Mouse (Mus musculus) liver, embryonic 14 days (tissue): ENCODE measurements around the gene Notch3. TPM values are rescaled to one million over a fixed set of nuclear protein-coding genes. Genes with fewer than 3 reads are reported as not detected.

Source experiments
- polyA plus RNA-seq: library from polyadenylated mRNA; depleted of rRNA; stranded (reverse); fragments of >200 nt; gene quantifications from 2 replicates; pipeline ENCODE4 v1.2.3, GENCODE M21; 2012; rRNA removed

Gene Notch3
- polyA plus RNA-seq: 0.43 and 0.76 TPM in 2 replicates

DNA sequence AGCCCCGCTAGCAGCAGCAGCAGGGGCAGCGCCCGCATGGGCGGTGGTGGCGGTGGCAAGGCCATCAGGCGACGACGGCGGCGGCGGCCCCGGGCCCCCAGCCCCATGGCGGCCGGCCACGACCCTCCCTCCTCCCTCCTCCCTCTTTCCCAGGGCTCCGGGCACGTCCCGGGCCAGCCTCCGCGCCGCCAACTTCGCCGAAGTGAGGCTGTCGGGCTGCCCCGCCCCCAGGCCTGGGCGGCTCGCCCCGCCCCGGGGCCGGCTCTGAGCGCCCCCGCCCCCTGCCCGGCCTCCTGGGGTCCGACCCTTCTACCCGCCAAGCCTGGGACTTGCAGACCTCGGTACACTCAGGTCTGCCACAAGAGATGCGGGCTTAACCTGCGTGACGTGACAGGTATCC lies at the start of gene Notch3:
Gene Notch3, minus strand, starts transcription at position 166 of the 400 bp plus-strand sequence.

GRCm38 (mm10) chr17:32188863-32189636 lies 22.4 kb upstream of the Notch3 start, which contains the start of gene Ephx3:
Gene Ephx3, minus strand, starts transcription at chr17:32189549.

Other genes with a start within 250 kb of the Notch3 start
- 8.1 and 9.4 TPM in 2 replicates for gene Rrp1b, start 130.8 kb downstream of the Notch3 start, polyA plus RNA-seq
- gene Hsf2bp, start 130.5 kb downstream of the Notch3 start, polyA plus RNA-seq: 0.06 and 0.18 TPM in 2 replicates
- 0.03 and 0.09 TPM in 2 replicates for gene Ephx3, start 22.7 kb upstream of the Notch3 start, polyA plus RNA-seq
- 12.0 and 17.1 TPM in 2 replicates for gene Brd4, start 117.9 kb upstream of the Notch3 start, polyA plus RNA-seq
- 28.0 and 31.0 TPM in 2 replicates for gene Akap8, start 154.4 kb upstream of the Notch3 start, polyA plus RNA-seq
- gene Akap8l, start 183.8 kb upstream of the Notch3 start, polyA plus RNA-seq: 34.6 and 38.3 TPM in 2 replicates
- 7.7 and 9.7 TPM in 2 replicates for gene Wiz, start 222.6 kb upstream of the Notch3 start, polyA plus RNA-seq
- 1.6 and 2.1 TPM in 2 replicates for gene Rasal3, start 236.7 kb upstream of the Notch3 start, polyA plus RNA-seq